Mouse (Mus musculus) spleen, adult 2 months (tissue): Measurements from ENCODE around the gene Cisd3.
"Not testable (repeated sequence)": the region's sequence is repeated elsewhere in the genome, so short reads cannot be mapped to it uniquely, and the experiment has no call there.

Source experiments
- CTCF ChIP-seq: fragments of 200-500 bp; IDR thresholded peaks from 2 replicates; pipeline ENCODE4 v1.5.1; 2011; ENCODE audit warnings: mild to moderate bottlenecking, inconsistent platforms; ENCODE audit not compliant: insufficient read depth, insufficient read length, insufficient replicate concordance; ENCODE audit errors: extremely low read depth
- POLR2A ChIP-seq: fragments of 200-500 bp; IDR thresholded peaks from 2 replicates; pipeline ENCODE4 v1.6.1; 2011; ENCODE audit warnings: low read depth, low read length, inconsistent platforms

GRCm38 (mm10) chr11:97657967-97658366, 27.7 kb upstream of the Cisd3 start:
- not testable (repeated sequence) for TF ChIP-seq CTCF, POLR2A
